Mouse (Mus musculus) limb, embryonic 15.5 days (tissue): ENCODE measurements around the gene Usp37. TPM values are rescaled to one million over a fixed set of nuclear protein-coding genes. Genes with fewer than 3 reads are reported as not detected.
"Not testable (repeated sequence)": the region's sequence is repeated elsewhere in the genome, so short reads cannot be mapped to it uniquely, and the experiment has no call there.

ENCODE experiments used
- ATAC-seq: fragments of 200-750 bp; cut with Nextera tagmentation; 2 replicates; pipeline ENCODE4 v1.8.0; 2017; ENCODE audit warnings: low read depth, moderate TSS enrichment; ENCODE audit not compliant: insufficient number of reproducible peaks, low FRiP score, low TSS enrichment
- H3K27ac ChIP-seq: fragments of 300-500 bp; sonication (generic); 2 replicates; pipeline ENCODE4 v1.5.1; 2015; ENCODE audit warnings: moderate library complexity, mild to moderate bottlenecking, inconsistent platforms
- H3K27me3 ChIP-seq: fragments of 300-500 bp; sonication (generic); 2 replicates; pipeline ENCODE4 v1.6.1; 2015; ENCODE audit warnings: inconsistent platforms
- H3K36me3 ChIP-seq: fragments of 300-500 bp; sonication (generic); 2 replicates; pipeline ENCODE4 v1.6.1; 2015; ENCODE audit warnings: inconsistent platforms
- H3K4me1 ChIP-seq: fragments of 300-500 bp; sonication (generic); 2 replicates; pipeline ENCODE4 v1.6.1; 2015; ENCODE audit warnings: inconsistent platforms
- H3K4me2 ChIP-seq: fragments of 300-500 bp; sonication (generic); 2 replicates; pipeline ENCODE4 v1.6.1; 2015; ENCODE audit warnings: mild to moderate bottlenecking, inconsistent platforms
- H3K4me3 ChIP-seq: fragments of 300-500 bp; sonication (generic); 2 replicates; pipeline ENCODE4 v1.5.1; 2015; ENCODE audit warnings: mild to moderate bottlenecking, inconsistent platforms
- H3K9ac ChIP-seq: fragments of 300-500 bp; sonication (generic); 2 replicates; pipeline ENCODE4 v1.6.1; 2015; ENCODE audit warnings: inconsistent platforms
- H3K9me3 ChIP-seq: fragments of 300-500 bp; sonication (generic); 2 replicates; pipeline ENCODE4 v1.6.1; 2016; ENCODE audit warnings: inconsistent platforms
- WGBS: fragments of 180-500 bp; shearing (Covaris S2); methylation state at CpG from one replicate; pipeline ENCODE4 v1.1.7; 2015; 5-methylcytosine and 5-hydroxymethylcytosine counted together
- polyA plus RNA-seq: library from polyadenylated mRNA; unstranded; fragments of >200 nt; fragmentation: Nextera tagmentation; extraction: Ambion mirVana; gene quantifications from 2 replicates; pipeline ENCODE4 v1.2.1, GENCODE M21; 2015

Gene Usp37
- polyA plus RNA-seq, 1 experiment from 2014 or later = 30.5 TPM

DNA sequence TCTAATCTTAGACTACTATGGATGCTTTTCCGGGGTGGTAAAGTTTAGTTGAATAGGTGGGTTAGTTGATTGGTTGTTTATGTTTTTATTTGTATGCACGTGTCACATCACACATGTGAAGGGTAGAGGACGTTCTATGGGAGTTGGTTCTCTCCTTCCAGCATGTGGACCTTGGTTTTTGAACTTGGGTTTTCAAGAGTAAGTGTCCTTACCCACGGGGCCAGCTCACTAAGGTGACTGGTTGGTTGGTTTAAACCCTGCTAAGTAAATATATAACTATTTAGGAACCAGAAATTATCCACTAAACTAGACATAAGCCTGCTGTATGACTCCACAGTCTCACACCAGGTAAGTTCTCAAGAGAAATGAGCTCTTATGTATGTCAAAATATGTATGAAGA lies 19.3 kb downstream of the Usp37 start:
- Histone ChIP-seq H3K4me1 (no peaks in the 10 kb centered on the region), H3K4me2 (no peak overlapping the region), H3K9ac (no peak overlapping the region), H3K9me3 (no peaks in the 10 kb centered on the region), H3K4me3 (no peak overlapping the region), H3K36me3 (peaks cover 82% of the 10 kb centered on the region), H3K27me3 (no peaks in the 10 kb centered on the region), H3K27ac (no peak overlapping the region)
- WGBS = 92% methylated on average over 4 of the region's 4 CpGs
- no peak for ATAC-seq

DNA sequence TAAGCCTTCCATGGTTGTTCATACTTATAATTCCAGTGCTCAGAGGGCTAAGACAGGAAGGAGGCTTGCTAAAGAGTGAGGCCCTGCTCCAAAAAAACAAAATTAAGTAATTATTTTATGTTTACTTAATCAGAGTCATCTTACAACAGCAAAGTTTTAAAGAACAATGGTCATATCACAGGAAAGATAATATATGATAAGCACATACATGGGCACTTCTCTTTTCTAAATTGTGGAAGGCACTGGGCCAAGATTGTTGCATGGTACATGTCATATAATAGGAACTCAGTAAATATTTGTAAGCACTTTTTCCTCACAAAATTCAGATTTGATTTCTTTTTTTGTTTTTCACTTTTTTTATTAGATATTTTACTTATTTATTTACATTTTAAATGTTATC lies 24.2 kb downstream of the Usp37 start:
- Histone ChIP-seq H3K27me3 (no peaks in the 10 kb centered on the region), H3K4me2 (no peak overlapping the region), H3K36me3 (peaks cover 61% of the 10 kb centered on the region), H3K27ac (no peak overlapping the region), H3K9me3 (no peaks in the 10 kb centered on the region), H3K9ac (no peak overlapping the region), H3K4me3 (no peak overlapping the region), H3K4me1 (no peaks in the 10 kb centered on the region)
- no peak for ATAC-seq

DNA sequence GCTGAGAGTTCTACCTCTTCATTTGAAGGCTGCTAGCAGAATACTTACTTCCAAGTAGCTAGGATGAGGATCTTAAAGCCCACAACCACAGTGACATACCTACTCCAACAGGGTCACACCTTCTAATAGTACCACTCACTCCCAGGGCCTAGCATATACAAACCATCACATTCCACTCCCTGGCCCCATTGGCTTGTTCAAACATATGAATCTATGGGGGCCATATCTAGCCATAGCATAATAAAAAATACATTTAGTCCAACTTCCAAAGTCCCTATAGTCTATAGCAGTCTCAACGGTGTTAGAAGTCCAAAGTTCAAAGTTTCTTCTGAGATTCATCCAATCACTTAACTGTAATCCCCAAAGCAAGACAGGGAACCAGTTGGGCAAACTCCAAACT lies 31.1 kb downstream of the Usp37 start:
- WGBS = 88% methylated on average over 1 of the region's 1 CpGs
- not testable (repeated sequence) for H3K4me1 ChIP-seq, H3K4me3 ChIP-seq, H3K9me3 ChIP-seq, ATAC-seq, H3K4me2 ChIP-seq, H3K27ac ChIP-seq, H3K27me3 ChIP-seq, H3K9ac ChIP-seq
- peaks cover 14% of the 10 kb centered on the region; the same call in 1 of the 2 replicates for H3K36me3 ChIP-seq

DNA sequence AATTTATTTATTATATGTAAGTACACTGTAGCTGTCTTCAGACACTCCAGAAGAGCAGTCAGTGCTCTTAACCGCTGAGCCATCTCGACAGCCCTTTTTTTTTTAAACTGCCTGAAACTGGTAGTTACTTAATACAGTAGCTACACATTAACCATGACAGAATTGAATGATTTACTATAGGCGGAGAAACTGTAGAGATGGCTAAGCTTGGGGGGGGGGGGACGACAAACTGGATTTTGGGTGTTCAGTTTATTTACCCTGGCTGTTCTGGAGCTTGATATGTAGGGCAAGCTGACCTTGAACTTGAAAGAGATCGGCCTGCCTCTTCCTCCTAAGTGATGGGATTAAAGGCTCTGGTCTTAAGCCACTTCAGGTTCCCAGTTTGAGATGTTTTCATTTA lies 32.8 kb downstream of the Usp37 start:
- Histone ChIP-seq H3K4me3 (no peak overlapping the region), H3K36me3 (peaks cover 8% of the 10 kb centered on the region; the same call in 1 of the 2 replicates), H3K4me2 (no peak overlapping the region), H3K27me3 (no peaks in the 10 kb centered on the region), H3K27ac (no peak overlapping the region), H3K9me3 (no peaks in the 10 kb centered on the region), H3K4me1 (peaks cover 11% of the 10 kb centered on the region), H3K9ac (no peak overlapping the region)
- ATAC-seq = no peak
- WGBS = 94% methylated on average over 5 of the region's 5 CpGs

DNA sequence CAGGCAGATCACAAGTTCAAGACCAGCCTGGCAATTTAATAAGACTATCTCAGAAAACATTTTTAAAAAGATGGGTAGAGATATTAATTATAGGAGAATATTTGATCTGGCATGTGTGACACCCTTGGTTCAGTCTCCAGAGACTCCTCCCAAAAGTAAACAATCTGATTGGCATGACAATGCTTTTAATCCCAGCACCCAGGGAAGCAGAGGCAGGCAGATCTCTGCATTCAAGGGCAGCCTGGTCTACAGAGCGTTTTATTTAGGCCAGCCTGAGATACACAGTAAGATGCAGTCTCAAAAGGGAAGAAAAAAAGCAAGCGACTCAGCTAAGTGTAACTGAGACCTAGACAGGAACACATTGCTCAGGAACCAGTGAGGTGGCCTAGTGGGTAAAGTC lies 36.3 kb downstream of the Usp37 start:
- no peak for ATAC-seq
- H3K4me3 ChIP-seq = no peak overlapping the region
- H3K36me3 ChIP-seq = no peaks in the 10 kb centered on the region

DNA sequence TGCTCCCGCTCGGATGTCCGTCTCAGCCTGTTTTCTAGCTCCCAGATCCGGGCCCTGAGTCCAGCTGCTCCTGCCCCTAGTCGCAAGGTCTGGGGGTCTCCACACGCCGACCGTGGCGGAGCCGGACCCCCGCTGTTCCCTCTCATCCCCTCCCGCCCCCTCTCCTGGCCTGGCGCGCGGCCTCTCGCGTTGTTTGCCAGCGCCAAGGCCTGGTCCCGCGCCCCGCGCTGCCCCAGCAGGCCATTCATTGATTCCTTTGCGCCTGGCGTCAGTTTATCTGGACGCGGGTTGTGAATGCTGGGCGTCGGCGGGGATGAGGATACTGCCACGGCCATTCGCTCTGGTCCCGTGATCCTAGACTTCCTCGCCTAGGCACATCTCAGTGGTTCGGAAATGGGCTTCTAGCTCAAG lies 37.6 kb downstream of the Usp37 start:
- Histone ChIP-seq H3K4me2 (peak overlapping the region; percentile 57), H3K9me3 (no peaks in the 10 kb centered on the region), H3K4me3 (peak overlapping the region; percentile 92), H3K4me1 (peaks cover 18% of the 10 kb centered on the region), H3K27ac (peak overlapping the region; percentile 92), H3K27me3 (no peaks in the 10 kb centered on the region), H3K36me3 (no peaks in the 10 kb centered on the region), H3K9ac (peak overlapping the region; percentile 82)
- under 1% methylated on average over 29 of the region's 34 CpGs for WGBS
- no peak for ATAC-seq

More for the DNA sequence above, 36.3 kb downstream of the Usp37 start:
- Histone ChIP-seq H3K27ac (no peak overlapping the region), H3K27me3 (no peaks in the 10 kb centered on the region), H3K4me1 (peaks cover 18% of the 10 kb centered on the region), H3K9me3 (no peaks in the 10 kb centered on the region), H3K4me2 (peak overlapping the region; percentile 57), H3K9ac (no peak overlapping the region)
- 87% methylated on average over 2 of the region's 2 CpGs for WGBS

DNA sequence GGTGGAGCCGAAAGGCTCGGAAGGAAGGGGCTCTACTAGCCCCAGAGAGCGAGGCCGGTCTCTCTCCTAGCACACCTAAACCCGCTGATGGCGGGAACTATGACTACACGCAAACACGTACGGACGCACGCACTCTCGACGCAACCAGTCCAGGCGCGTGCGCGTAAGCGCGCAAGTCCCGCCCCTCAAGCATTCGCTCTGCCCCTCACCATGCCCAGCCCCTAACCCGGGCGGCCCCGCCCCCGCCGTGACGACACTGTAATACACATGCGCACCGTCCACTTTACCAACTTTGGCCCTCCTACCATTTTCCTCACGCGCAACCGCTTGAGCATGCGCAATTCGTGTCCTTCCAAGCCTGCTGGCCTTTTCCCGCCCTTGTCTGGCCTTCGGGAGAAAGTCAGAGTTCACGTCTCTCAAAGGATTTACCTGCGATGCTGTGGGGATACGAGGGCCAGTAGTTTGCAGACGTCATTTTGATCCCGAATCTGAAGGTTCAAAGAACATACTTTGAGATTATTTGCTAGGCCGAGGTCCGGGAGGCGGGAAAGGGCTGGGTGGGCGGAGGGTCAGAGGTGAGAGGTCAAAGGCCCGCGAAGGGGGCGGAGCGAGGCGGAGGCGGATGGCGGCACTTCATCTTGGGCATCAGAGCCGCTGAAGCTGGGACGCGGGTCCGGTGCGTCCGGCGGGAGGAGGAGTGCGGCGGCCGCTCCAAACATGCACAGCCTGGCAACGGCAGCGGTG lies 38.2 kb downstream of the Usp37 start, which contains the start of gene Cnot9:
Gene Cnot9 (plus strand): TSS at position 338 of the 744 bp plus-strand sequence.
- Histone ChIP-seq H3K9ac (peak within 1 kb of the TSS; percentile 82), H3K36me3 (no peaks in the 10 kb centered on the region)
- WGBS = under 1% methylated on average over 63 of the region's 64 CpGs

DNA sequence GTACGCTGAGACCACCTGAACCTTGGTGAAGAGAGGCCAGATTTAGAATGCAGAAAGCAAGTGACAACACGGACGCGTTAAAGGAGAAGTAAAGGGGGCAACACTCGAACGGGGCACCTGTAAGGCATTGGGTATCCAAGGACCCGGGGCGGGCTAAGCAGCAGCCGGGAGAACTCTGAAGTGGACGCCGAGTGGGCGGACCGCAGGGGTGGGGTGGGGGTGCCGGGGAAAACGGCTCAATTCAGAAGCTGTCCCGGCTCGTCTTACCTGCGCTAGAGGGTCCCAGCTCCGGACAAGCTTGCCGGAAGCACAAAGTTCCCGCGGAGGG lies 38.7 kb downstream of the Usp37 start:
- Histone ChIP-seq H3K4me1 (peaks cover 18% of the 10 kb centered on the region), H3K9ac (peak overlapping the region; percentile 57), H3K36me3 (no peaks in the 10 kb centered on the region), H3K9me3 (no peaks in the 10 kb centered on the region), H3K27me3 (no peaks in the 10 kb centered on the region), H3K27ac (peak overlapping the region; percentile 79), H3K4me3 (peak overlapping the region; percentile 92), H3K4me2 (peak overlapping the region; percentile 72)
- WGBS = under 1% methylated on average over 22 of the region's 22 CpGs
- no peak; the same call in 1 of the 2 replicates for ATAC-seq

More for the DNA sequence above, 38.2 kb downstream of the Usp37 start, which contains the start of gene Cnot9:
- Histone ChIP-seq H3K4me3 (peak within 1 kb of the TSS; percentile 92), H3K27me3 (no peaks in the 10 kb centered on the region), H3K4me2 (peak within 1 kb of the TSS; percentile 72), H3K27ac (peak within 1 kb of the TSS; percentile 92), H3K4me1 (peaks cover 18% of the 10 kb centered on the region), H3K9me3 (no peaks in the 10 kb centered on the region)
- peak; percentile 100 for ATAC-seq

DNA sequence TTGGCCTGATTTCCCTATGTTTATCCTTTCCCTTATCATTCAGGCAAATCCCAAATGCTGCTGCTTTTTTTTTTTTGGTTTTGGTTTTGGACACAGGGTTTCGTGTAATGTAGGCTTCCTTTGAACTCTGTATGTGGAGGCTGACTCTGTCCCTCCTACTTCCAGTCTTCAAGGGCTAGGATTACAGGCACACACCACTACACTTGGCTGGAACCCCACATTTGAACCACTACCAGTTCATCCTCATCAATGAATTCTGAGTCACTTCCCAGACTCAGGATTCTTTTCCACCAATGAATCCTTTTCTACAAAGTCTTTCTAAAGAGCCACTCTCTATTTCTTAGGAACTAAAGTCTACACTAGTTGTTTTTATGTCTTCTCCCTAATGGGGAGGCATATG lies 43.0 kb downstream of the Usp37 start:
- ATAC-seq = no peak
- H3K9me3 ChIP-seq = no peaks in the 10 kb centered on the region
- no peak overlapping the region for H3K9ac ChIP-seq
- H3K4me3 ChIP-seq = no peak overlapping the region
- 0 out of 2 replicates have a peak, but pooled peaks cover 7% of the 10 kb centered on the region for H3K4me1 ChIP-seq
- H3K27ac ChIP-seq = no peak overlapping the region
- H3K36me3 ChIP-seq = peaks cover 8% of the 10 kb centered on the region; the same call in 1 of the 2 replicates
- WGBS = 75% methylated on average over 1 of the region's 1 CpGs
- H3K27me3 ChIP-seq = no peaks in the 10 kb centered on the region
- H3K4me2 ChIP-seq = no peak overlapping the region

DNA sequence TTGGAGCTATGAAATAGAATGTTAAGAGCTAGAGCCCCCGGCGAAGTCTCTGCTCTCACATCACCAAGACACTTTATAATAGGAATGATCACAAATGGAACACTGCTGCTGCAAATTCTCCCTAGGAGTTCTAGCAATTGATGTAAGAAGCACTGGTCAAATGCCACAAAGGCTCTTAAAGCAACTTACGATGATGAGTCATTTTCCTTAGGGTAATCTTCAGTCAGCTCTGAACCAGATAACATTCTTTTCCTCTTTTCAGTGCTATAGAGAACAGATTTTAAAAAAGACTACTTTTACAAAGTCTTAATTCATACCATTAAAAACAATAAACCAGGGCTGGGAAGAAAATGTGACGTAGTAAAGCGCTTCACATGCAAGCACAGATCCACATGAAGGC lies 58.3 kb downstream of the Usp37 start:
- Histone ChIP-seq H3K36me3 (peaks cover 66% of the 10 kb centered on the region), H3K27ac (no peak overlapping the region), H3K4me3 (no peak overlapping the region), H3K4me1 (no peaks in the 10 kb centered on the region), H3K27me3 (no peaks in the 10 kb centered on the region), H3K9ac (no peak overlapping the region), H3K4me2 (no peak overlapping the region), H3K9me3 (no peaks in the 10 kb centered on the region)
- ATAC-seq = no peak
- 87% methylated on average over 5 of the region's 5 CpGs for WGBS

DNA sequence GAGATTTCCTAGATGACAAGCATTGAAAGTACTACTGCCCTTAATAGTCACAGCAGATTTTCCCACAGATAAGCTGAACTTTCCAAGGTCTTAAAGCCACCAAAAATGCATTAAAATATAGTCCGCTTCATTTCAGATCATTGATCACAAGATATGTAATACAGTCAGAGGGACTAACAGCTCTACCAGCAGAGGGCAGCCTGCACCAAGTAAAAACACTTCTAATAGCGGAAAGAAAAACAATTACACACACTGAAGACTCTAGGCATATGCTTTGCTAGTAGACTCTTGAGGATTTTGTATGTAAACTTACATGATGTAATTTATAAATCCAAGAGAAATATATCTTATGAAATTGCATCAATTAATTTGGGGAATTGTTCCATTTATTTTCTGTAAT lies 83.8 kb downstream of the Usp37 start:
- ATAC-seq = no peak
- no peaks in the 10 kb centered on the region for H3K27me3 ChIP-seq
- 74% methylated on average over 2 of the region's 2 CpGs for WGBS
- H3K9ac ChIP-seq = no peak overlapping the region
- H3K4me2 ChIP-seq = no peak overlapping the region
- no peak overlapping the region for H3K27ac ChIP-seq
- H3K4me1 ChIP-seq = no peaks in the 10 kb centered on the region
- H3K36me3 ChIP-seq = peaks cover 44% of the 10 kb centered on the region
- no peak overlapping the region for H3K4me3 ChIP-seq
- no peaks in the 10 kb centered on the region for H3K9me3 ChIP-seq

DNA sequence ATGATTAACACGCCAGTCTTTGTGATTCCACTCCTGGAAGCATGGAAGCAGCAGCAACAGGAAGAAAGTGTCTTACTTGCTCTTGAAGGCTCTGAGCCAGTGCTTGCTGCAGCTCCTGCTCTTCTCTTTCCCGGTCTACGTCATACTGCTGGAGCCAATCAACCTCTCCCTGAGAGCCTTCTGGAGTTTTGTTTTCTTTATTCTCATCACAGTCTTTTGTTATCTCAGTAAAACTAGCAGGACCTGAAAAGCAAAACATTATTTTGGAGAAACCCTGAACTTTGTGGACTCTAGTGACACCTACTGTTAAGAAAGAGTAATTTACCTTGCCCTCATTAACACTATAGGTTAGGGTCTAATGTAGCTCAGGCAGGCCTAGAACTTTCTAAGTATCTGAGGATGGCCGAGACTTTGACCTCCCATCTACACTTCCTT lies 91.5 kb downstream of the Usp37 start:
- 67% methylated on average over 4 of the region's 4 CpGs for WGBS

More for the DNA sequence above, 91.5 kb downstream of the Usp37 start:
- peaks cover 71% of the 10 kb centered on the region for H3K36me3 ChIP-seq
- no peaks in the 10 kb centered on the region for H3K9me3 ChIP-seq
- no peaks in the 10 kb centered on the region for H3K27me3 ChIP-seq
- no peaks in the 10 kb centered on the region for H3K4me1 ChIP-seq
- no peak for ATAC-seq
- H3K9ac ChIP-seq = no peak overlapping the region
- H3K27ac ChIP-seq = no peak overlapping the region
- no peak overlapping the region for H3K4me3 ChIP-seq
- H3K4me2 ChIP-seq = no peak overlapping the region
